Mouse (Mus musculus) limb, embryonic 15.5 days (tissue): ENCODE measurements around the gene Xylt1. TPM values are rescaled to one million over a fixed set of nuclear protein-coding genes. Genes with fewer than 3 reads are reported as not detected.

ENCODE experiments used
- ATAC-seq: fragments of 200-750 bp; cut with Nextera tagmentation; 2 replicates; pipeline ENCODE4 v1.8.0; 2017; ENCODE audit warnings: low read depth, moderate TSS enrichment; ENCODE audit not compliant: insufficient number of reproducible peaks, low FRiP score, low TSS enrichment
- H3K27ac ChIP-seq: fragments of 300-500 bp; sonication (generic); 2 replicates; pipeline ENCODE4 v1.5.1; 2015; ENCODE audit warnings: moderate library complexity, mild to moderate bottlenecking, inconsistent platforms
- H3K27me3 ChIP-seq: fragments of 300-500 bp; sonication (generic); 2 replicates; pipeline ENCODE4 v1.6.1; 2015; ENCODE audit warnings: inconsistent platforms
- H3K36me3 ChIP-seq: fragments of 300-500 bp; sonication (generic); 2 replicates; pipeline ENCODE4 v1.6.1; 2015; ENCODE audit warnings: inconsistent platforms
- H3K4me1 ChIP-seq: fragments of 300-500 bp; sonication (generic); 2 replicates; pipeline ENCODE4 v1.6.1; 2015; ENCODE audit warnings: inconsistent platforms
- H3K4me2 ChIP-seq: fragments of 300-500 bp; sonication (generic); 2 replicates; pipeline ENCODE4 v1.6.1; 2015; ENCODE audit warnings: mild to moderate bottlenecking, inconsistent platforms
- H3K4me3 ChIP-seq: fragments of 300-500 bp; sonication (generic); 2 replicates; pipeline ENCODE4 v1.5.1; 2015; ENCODE audit warnings: mild to moderate bottlenecking, inconsistent platforms
- H3K9ac ChIP-seq: fragments of 300-500 bp; sonication (generic); 2 replicates; pipeline ENCODE4 v1.6.1; 2015; ENCODE audit warnings: inconsistent platforms
- H3K9me3 ChIP-seq: fragments of 300-500 bp; sonication (generic); 2 replicates; pipeline ENCODE4 v1.6.1; 2016; ENCODE audit warnings: inconsistent platforms
- WGBS: fragments of 180-500 bp; shearing (Covaris S2); methylation state at CpG from one replicate; pipeline ENCODE4 v1.1.7; 2015; 5-methylcytosine and 5-hydroxymethylcytosine counted together
- polyA plus RNA-seq: library from polyadenylated mRNA; unstranded; fragments of >200 nt; fragmentation: Nextera tagmentation; extraction: Ambion mirVana; gene quantifications from 2 replicates; pipeline ENCODE4 v1.2.1, GENCODE M21; 2015

Xylt1 gene
- polyA plus RNA-seq, 1 experiment from 2014 or later: 2.9 TPM

DNA sequence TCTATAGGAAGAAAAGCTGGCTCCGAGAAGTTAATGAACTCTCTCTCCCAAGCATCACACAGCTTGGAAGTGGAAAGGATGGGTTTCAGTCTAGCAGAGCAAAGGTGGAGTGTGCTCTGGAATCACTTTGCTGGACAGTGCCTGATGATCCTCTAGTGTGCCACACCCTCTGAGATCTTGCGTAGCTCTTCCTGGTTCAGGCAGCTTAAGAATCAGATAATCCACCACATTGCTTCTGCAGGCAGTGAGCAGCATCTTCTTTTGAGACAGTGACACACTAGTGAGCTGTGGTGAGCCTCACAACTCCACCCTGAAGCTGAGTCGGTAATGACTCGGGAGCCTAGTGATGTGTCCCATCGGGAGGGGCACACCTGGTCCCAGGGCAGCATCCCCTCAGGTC lies 159.2 kb downstream of the Xylt1 start:
- Histone ChIP-seq H3K36me3 (no peaks in the 10 kb centered on the region), H3K4me3 (no peak overlapping the region), H3K9me3 (no peaks in the 10 kb centered on the region), H3K9ac (no peak overlapping the region), H3K4me2 (no peak overlapping the region), H3K4me1 (peaks cover 27% of the 10 kb centered on the region), H3K27ac (no peak overlapping the region), H3K27me3 (no peaks in the 10 kb centered on the region)
- no peak for ATAC-seq
- WGBS: 55% methylated on average over 5 of the region's 5 CpGs

DNA sequence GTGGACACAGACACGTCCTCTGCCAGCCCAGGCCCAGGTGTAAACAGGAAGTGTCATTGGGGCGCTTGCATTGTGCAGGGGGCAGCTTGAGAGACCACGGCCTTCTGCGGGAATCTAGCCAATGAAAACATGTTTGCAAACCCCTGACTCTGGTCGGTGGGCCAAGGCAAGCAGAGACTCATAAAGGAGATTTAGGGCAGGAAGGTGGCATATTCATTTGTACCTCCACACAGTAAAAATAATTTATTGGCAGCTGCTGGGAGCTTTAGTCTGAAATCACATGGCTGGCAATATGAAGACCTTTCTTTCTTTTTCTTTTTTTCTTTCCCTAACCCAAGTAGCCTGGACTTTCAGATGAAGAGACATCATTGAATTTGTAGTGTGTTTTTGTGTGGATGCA lies 159.6 kb downstream of the Xylt1 start:
- Histone ChIP-seq H3K9me3 (no peaks in the 10 kb centered on the region), H3K27me3 (no peaks in the 10 kb centered on the region), H3K4me2 (no peak overlapping the region), H3K4me3 (no peak overlapping the region), H3K9ac (no peak overlapping the region), H3K36me3 (no peaks in the 10 kb centered on the region), H3K4me1 (peaks cover 27% of the 10 kb centered on the region), H3K27ac (no peak overlapping the region)
- ATAC-seq: no peak
- WGBS: 20% methylated on average over 5 of the region's 5 CpGs

DNA sequence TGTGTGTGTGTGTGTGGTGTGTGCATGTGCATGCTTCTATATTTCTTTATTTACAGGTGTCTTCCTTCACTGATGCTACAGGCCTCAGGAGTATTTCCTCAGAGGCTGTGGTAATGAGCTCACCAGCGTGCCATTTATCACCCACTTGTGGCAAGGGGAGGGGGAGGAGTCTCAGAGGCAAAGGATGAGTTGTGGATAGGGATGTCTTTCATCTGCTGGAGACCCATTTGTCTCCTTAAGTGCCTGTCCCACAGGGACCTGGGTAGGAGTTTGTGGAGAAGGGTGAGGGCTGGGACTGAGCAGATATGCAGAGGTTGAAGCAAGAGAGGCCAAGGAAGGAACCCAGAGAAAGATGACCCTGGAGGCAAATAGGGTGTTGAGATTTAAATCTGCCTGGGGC lies 160.3 kb downstream of the Xylt1 start:
- ATAC-seq: no peak
- Histone ChIP-seq H3K36me3 (no peaks in the 10 kb centered on the region), H3K4me2 (no peak overlapping the region), H3K27me3 (no peaks in the 10 kb centered on the region), H3K27ac (no peak overlapping the region; the same call in 1 of the 2 replicates), H3K9ac (no peak overlapping the region), H3K9me3 (no peaks in the 10 kb centered on the region), H3K4me3 (no peak overlapping the region), H3K4me1 (peaks cover 27% of the 10 kb centered on the region)
- 15% methylated on average over 1 of the region's 1 CpGs for WGBS

DNA sequence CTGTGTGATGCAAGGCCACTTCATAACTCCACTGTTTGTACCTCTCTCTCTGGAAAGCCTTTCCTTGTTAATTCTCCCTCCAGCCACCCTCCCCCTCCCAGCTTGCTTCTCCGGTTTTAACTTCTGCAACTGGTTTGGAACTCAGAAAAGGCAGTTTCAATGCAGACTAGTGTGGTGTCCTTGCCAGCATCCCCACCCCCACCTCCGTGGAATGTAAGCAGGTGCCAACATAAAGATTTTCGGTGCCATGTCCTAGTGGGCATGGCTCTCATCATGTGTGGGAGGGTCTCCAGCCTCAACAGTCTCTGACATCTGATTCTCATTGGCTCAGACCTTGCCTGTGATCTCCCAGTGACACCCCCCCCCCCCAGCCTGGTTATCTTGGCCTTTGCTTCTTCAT lies 160.9 kb downstream of the Xylt1 start:
- Histone ChIP-seq H3K4me3 (no peak overlapping the region), H3K27ac (no peak overlapping the region), H3K4me2 (no peak overlapping the region), H3K9ac (no peak overlapping the region), H3K4me1 (peaks cover 27% of the 10 kb centered on the region), H3K36me3 (no peaks in the 10 kb centered on the region), H3K9me3 (no peaks in the 10 kb centered on the region), H3K27me3 (no peaks in the 10 kb centered on the region)
- ATAC-seq: no peak
- 25% methylated on average over 3 of the region's 3 CpGs for WGBS

DNA sequence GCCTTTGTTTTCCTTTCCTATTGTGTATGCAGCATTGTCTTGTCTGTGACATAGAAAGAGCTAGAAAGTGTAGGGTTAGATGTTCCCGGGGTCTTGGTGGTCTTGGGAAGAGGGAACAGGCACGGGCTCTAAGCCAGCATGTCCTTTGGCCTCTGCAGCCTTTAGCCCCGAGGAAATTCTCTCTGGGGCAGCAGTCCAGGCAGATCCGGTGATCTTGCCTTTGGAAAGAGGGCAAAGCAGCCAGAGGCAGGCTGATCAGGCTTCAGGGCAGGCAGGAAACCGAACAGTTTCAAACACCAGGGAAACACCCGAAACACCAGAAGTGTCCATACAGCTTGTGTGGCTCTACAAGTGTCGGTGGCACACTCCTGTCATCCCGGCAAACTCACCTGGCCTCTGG lies 162.3 kb downstream of the Xylt1 start:
- Histone ChIP-seq H3K27me3 (no peaks in the 10 kb centered on the region), H3K4me3 (no peak overlapping the region), H3K9ac (no peak overlapping the region), H3K9me3 (no peaks in the 10 kb centered on the region), H3K4me1 (peaks cover 27% of the 10 kb centered on the region), H3K4me2 (no peak overlapping the region), H3K27ac (no peak overlapping the region; the same call in 1 of the 2 replicates), H3K36me3 (no peaks in the 10 kb centered on the region)
- no peak for ATAC-seq
- WGBS: 71% methylated on average over 8 of the region's 8 CpGs

DNA sequence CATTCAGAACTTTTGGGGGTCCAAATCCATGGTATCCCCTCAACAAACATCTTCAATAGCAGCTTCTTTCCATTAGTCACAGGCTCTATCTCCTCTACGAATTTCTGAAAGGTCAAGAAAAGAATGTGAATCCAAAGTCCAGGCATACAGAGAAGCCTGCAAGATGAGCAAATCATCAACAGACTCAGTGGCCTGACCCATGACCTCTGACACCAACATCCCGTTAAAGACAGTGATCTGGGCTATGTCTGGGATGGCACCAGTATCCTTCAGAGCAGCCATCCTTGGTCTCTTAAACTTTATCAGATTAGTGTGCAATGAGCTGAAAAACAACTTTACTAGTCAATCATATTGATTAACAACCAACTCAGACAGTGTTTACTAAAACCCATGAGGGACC lies 163.3 kb downstream of the Xylt1 start:
- Histone ChIP-seq H3K27me3 (no peaks in the 10 kb centered on the region), H3K9me3 (no peaks in the 10 kb centered on the region), H3K4me1 (peaks cover 27% of the 10 kb centered on the region), H3K4me2 (no peak overlapping the region), H3K4me3 (no peak overlapping the region), H3K36me3 (no peaks in the 10 kb centered on the region), H3K27ac (no peak overlapping the region), H3K9ac (no peak overlapping the region)
- no peak for ATAC-seq
- WGBS: 27% methylated on average over 2 of the region's 2 CpGs

DNA sequence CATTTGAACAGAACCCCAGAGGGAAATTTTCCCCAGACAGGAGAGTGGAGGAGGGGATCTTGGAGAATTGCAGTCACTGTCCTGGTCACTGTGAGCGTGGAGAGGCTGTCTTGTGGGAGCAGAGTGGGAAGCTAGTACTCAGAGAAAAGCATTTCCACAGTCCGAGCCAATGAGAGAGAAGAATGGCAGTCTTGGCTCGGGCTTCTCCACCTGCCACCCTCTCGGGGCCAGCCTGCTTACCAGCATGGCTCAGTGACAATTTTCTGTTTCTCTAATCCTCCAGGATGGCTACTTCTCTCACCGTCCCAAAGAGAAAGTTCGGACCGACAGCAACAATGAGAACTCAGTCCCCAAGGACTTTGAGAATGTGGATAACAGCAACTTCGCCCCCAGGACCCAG lies 167.5 kb downstream of the Xylt1 start:
- ATAC-seq: no peak
- Histone ChIP-seq H3K4me2 (no peak overlapping the region), H3K4me1 (peaks cover 10% of the 10 kb centered on the region), H3K27me3 (no peaks in the 10 kb centered on the region), H3K4me3 (no peak overlapping the region), H3K36me3 (no peaks in the 10 kb centered on the region), H3K9ac (no peak overlapping the region), H3K27ac (no peak overlapping the region), H3K9me3 (no peaks in the 10 kb centered on the region)
- WGBS: 74% methylated on average over 8 of the region's 8 CpGs

DNA sequence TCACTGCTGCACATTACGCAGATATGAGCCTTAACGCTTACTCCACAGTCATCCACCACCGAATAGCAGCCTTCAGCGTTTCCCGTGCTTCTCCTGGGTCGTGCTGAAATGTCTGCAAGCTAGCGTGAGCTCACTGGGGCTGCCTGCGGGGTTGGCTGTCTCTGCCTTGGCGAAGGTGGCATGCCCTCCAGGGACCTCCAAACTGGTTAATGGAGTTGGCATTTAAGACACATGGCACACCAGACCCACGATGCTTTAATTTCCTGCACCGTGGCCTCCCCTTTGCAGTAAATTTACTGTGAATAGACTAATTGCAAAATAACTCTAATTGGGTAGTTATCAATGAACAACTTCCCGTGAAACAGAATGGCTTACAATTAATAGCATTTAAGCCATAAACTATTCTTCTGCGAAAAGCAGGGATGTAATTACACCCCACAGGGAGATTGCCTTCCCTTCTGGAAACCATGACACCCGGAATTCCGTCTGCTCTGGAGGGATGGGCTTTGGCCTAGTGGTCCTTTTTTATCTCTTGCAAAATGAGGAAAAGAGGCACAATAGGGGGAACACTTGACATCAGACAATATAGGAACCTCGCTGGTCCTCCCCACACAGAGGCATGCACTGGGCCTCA lies 170.3 kb downstream of the Xylt1 start:
- ATAC-seq: no peak
- 45% methylated on average over 16 of the region's 16 CpGs for WGBS
- no peaks in the 10 kb centered on the region for H3K9me3 ChIP-seq
- H3K27ac ChIP-seq: no peak overlapping the region
- H3K4me3 ChIP-seq: no peak overlapping the region
- no peaks in the 10 kb centered on the region for H3K27me3 ChIP-seq
- no peaks in the 10 kb centered on the region for H3K36me3 ChIP-seq
- H3K9ac ChIP-seq: no peak overlapping the region
- H3K4me1 ChIP-seq: peaks cover 16% of the 10 kb centered on the region
- no peak overlapping the region for H3K4me2 ChIP-seq

DNA sequence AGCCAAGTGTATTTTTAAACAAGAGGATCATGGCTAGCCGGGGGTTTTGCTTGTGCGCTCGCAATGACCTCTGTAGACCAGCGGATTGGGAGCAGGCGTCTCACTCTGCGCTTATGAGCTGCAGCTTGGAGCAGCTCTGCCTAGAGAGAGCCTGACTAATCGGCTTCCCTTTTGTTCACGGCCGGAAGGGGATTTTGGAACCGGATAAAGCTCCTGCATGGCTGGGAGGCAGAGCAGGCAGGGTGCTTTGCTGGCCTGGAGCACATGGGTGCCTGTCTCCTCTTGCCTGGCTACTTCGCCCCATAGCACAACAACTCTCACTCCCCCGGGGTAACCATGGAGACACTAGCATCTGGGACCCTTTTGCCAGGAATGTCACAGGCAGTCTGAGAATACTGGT lies 172.4 kb downstream of the Xylt1 start:
- Histone ChIP-seq H3K27ac (no peak overlapping the region), H3K4me3 (no peak overlapping the region), H3K9me3 (no peaks in the 10 kb centered on the region), H3K9ac (no peak overlapping the region), H3K4me1 (peaks cover 29% of the 10 kb centered on the region), H3K4me2 (no peak overlapping the region), H3K27me3 (no peaks in the 10 kb centered on the region), H3K36me3 (no peaks in the 10 kb centered on the region)
- no peak for ATAC-seq
- WGBS: 48% methylated on average over 12 of the region's 12 CpGs

DNA sequence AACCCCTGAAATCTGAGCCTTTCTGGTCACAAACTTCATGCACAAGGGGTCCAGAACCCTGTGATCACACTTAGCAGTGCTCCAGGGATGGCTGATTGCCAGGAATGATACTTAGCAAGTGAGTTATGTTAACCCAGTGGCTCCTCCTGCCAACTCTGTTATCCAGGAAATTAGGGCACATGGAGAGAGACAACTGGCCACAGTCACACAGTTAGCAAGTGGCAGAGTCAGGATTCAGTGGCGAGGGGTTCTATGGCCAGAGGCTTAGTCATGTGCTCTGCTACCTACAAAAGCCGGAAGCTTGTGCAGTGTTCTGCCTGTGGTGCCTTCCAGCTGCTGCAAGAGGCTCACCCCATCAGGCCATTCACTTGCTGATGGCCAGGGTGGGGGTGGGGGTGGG lies 175.0 kb downstream of the Xylt1 start:
- no peaks in the 10 kb centered on the region for H3K27me3 ChIP-seq
- H3K36me3 ChIP-seq: no peaks in the 10 kb centered on the region
- H3K4me1 ChIP-seq: peaks cover 37% of the 10 kb centered on the region
- no peaks in the 10 kb centered on the region for H3K9me3 ChIP-seq
- no peak overlapping the region for H3K9ac ChIP-seq
- no peak overlapping the region for H3K4me2 ChIP-seq
- H3K27ac ChIP-seq: no peak overlapping the region
- no peak overlapping the region for H3K4me3 ChIP-seq
- ATAC-seq: no peak
- WGBS: 49% methylated on average over 2 of the region's 2 CpGs

DNA sequence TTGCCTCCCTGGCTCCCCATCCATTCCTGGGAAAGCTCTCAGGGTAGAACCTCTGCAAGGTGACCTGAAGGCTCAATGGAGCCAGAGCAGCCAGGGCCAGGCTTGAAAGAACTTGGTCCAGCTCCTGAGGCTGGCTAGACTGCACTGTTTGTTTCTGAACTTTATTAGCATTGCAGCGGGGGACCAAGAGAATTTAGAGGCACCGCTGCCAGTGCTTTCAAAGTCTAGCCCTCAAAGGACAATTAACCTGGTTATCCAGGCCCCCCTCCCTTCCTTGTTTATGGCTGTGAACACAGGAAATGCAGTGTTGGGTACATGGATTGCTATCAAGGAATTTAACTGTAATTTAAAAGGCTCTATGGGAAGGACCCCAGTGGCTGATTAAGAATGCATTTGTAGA lies 177.4 kb downstream of the Xylt1 start:
- Histone ChIP-seq H3K27me3 (no peaks in the 10 kb centered on the region), H3K27ac (0 out of 2 replicates have a peak overlapping the region, but pooled peaks have one; percentile 17), H3K9me3 (no peaks in the 10 kb centered on the region), H3K4me1 (peaks cover 28% of the 10 kb centered on the region), H3K4me2 (no peak overlapping the region), H3K9ac (no peak overlapping the region), H3K36me3 (no peaks in the 10 kb centered on the region), H3K4me3 (no peak overlapping the region)
- WGBS: 39% methylated on average over 2 of the region's 2 CpGs
- ATAC-seq: peak; percentile 26; the same call in 1 of the 2 replicates

DNA sequence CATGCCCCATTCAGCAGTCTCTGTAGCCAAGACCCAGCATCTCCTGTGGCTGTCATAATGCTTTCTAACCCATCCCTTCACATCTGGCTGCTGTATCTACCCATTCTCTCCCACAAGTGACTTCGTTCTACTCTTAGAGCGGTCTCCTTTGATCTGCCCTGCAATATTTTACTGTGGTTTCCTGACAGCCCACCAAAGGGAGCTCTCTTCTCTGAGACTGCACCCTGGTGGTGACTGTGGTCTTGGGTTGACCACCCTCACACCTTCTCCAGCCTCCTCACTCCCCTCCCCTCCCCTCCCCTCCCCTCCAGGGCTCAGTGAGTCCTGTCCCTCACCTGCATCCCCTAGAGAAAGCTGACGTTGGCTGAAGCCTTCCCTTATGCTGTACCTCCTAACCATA lies 178.3 kb downstream of the Xylt1 start:
- H3K27me3 ChIP-seq: no peaks in the 10 kb centered on the region
- no peak for ATAC-seq
- H3K9me3 ChIP-seq: no peaks in the 10 kb centered on the region
- no peak overlapping the region for H3K9ac ChIP-seq
- H3K4me2 ChIP-seq: no peak overlapping the region
- H3K27ac ChIP-seq: no peak overlapping the region
- H3K4me3 ChIP-seq: no peak overlapping the region
- peaks cover 26% of the 10 kb centered on the region for H3K4me1 ChIP-seq
- WGBS: 54% methylated on average over 3 of the region's 3 CpGs
- no peaks in the 10 kb centered on the region for H3K36me3 ChIP-seq

DNA sequence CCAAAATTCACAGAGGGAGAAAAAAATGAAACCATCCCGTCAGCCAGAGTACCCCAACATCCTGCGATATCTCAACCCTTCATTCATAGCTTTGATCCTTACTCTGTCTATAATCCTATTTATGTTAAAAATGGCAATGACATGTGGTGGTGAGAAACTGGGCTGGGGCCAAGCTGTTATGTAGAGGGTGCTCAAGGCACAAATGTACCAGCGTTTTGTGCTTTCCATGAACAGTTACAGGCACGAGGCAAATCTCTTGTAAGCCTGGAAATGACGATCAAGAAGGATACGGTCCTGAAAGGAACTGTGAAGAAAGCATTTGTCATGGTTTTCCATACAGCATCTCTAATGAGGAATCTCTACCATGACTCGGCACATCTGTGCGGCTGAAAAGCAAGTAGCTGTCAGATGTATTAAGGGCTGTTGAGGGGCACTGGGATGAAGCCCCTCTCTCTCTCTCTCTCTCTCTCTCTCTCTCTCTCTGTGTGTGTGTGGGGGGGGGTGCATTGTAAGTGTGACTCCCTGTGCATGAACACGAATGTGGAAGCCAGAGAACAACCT lies 183.2 kb downstream of the Xylt1 start:
- no peak overlapping the region for H3K27ac ChIP-seq
- H3K27me3 ChIP-seq: no peaks in the 10 kb centered on the region
- H3K36me3 ChIP-seq: no peaks in the 10 kb centered on the region
- no peaks in the 10 kb centered on the region for H3K9me3 ChIP-seq
- peaks cover 5% of the 10 kb centered on the region for H3K4me1 ChIP-seq
- WGBS: 75% methylated on average over 9 of the region's 9 CpGs
- no peak overlapping the region for H3K4me2 ChIP-seq
- no peak overlapping the region for H3K9ac ChIP-seq
- H3K4me3 ChIP-seq: no peak overlapping the region
- no peak for ATAC-seq
